Comparison of ENCODE assay signal across 29 mouse cellular contexts in genomic region chr7:113030053-113030752, GRCm38 (mm10).
DNase-seq lines count a peak whose midpoint lies in the region; ATAC-seq and TF ChIP-seq lines count a peak whose summit lies in the region.
"Had no signal": no experiment of that assay in that cellular context is flagged by ENCODE, and none has a peak within 500 bp of the region (broad histone marks: within the 10 kb centered on the region; RNA-seq: fewer than 3 reads in every experiment).

No protein-coding gene starts in this region.

- WGBS in heart, embryonic 10.5 days: 24% methylated on average over 5 of the region's 5 CpGs
- WGBS in lung, embryonic 15.5 days: 29% methylated on average over 5 of the region's 5 CpGs
- WGBS in lung, adult 2 months: 49% methylated on average over 5 of the region's 5 CpGs
- 31% methylated on average over 5 of the region's 5 CpGs for WGBS in intestine, embryonic 15.5 days
- 32% methylated on average over 5 of the region's 5 CpGs for WGBS in stomach, postnatal 0 days

- no peaks in the 10 kb centered on the region for H3K9me3 ChIP-seq in heart, embryonic 10.5 days
- no peaks in the 10 kb centered on the region for H3K9me3 ChIP-seq in lung, embryonic 15.5 days
- no peaks in the 10 kb centered on the region for H3K9me3 ChIP-seq in intestine, embryonic 15.5 days
- H3K9me3 ChIP-seq in stomach, postnatal 0 days (ENCODE audit: control insufficient read depth, low read length): no peaks in the 10 kb centered on the region
- H3K9me3 ChIP-seq: embryonic facial prominence, embryonic 15.5 days; forebrain, embryonic 15.5 days; limb, embryonic 10.5 days; liver, embryonic 15.5 days; megakaryocyte, embryonic 14.5 days; neural tube, embryonic 12.5 days had no signal

- intact Hi-C loops in heart, postnatal 25 days (cut with DNase I): no loop called here

- TF ChIP-seq EP300 in stomach, postnatal 0 days (optimal IDR thresholded peaks at IDR 0.05): no peak

- no peak for TF ChIP-seq POLR2A in lung, adult 2 months (IDR thresholded peaks at IDR 0.05; ENCODE audit: borderline replicate concordance, extremely low read depth, low read depth, low read length)

- H3K9ac ChIP-seq in lung, embryonic 15.5 days: no peak overlapping the region
- no peak overlapping the region; the same call in 1 of the 2 replicates for H3K9ac ChIP-seq in intestine, embryonic 15.5 days
- no peak overlapping the region for H3K9ac ChIP-seq in stomach, postnatal 0 days (ENCODE audit: low read length)
- H3K9ac ChIP-seq: embryonic facial prominence, embryonic 15.5 days; forebrain, embryonic 15.5 days; liver, embryonic 15.5 days; neural tube, embryonic 12.5 days had no signal

- H3K36me3 ChIP-seq in heart, embryonic 10.5 days: no peaks in the 10 kb centered on the region
- H3K36me3 ChIP-seq in lung, embryonic 15.5 days: no peaks in the 10 kb centered on the region
- H3K36me3 ChIP-seq in intestine, embryonic 15.5 days: no peaks in the 10 kb centered on the region
- no peaks in the 10 kb centered on the region for H3K36me3 ChIP-seq in stomach, postnatal 0 days (ENCODE audit: control insufficient read depth, insufficient read depth, low read length)
- H3K36me3 ChIP-seq: embryonic facial prominence, embryonic 15.5 days; forebrain, embryonic 15.5 days; limb, embryonic 10.5 days; liver, embryonic 15.5 days; neural tube, embryonic 12.5 days had no signal

- peak; percentile 82 for DNase-seq in heart, embryonic 10.5 days (ENCODE audit: low spot score)
- no peak for DNase-seq in heart, postnatal 25 days (ENCODE audit: low spot score)
- no peak for DNase-seq in lung, adult 2 months
- DNase-seq in stomach, postnatal 0 days (ENCODE audit: low spot score): peak; percentile 63
- DNase-seq in frontal cortex, adult 2 months (ENCODE audit: extremely low spot score in 1 of 2, low spot score in 1 of 2): no peak
- no peak for DNase-seq in ovary, postnatal 14 days (ENCODE audit: low spot score)
- DNase-seq: adrenal gland, adult 2 months; cerebellum, adult 11-12 months; cerebellum, postnatal 14 days; embryo, embryonic 11 days; gastrocnemius, postnatal 14 days; heart, adult 11 months; kidney, adult 2 months; kidney, postnatal 14 days; liver; lung, postnatal 36 days; midbrain, embryonic 14.5 days; right cerebral cortex, adult 18-20 months; thymus, postnatal 25 days had no signal

- no peak overlapping the region for H3K4me2 ChIP-seq in lung, embryonic 15.5 days
- no peak overlapping the region for H3K4me2 ChIP-seq in intestine, embryonic 15.5 days (replicated peaks)
- H3K4me2 ChIP-seq in stomach, postnatal 0 days (replicated peaks; ENCODE audit: low read depth): no peak overlapping the region
- H3K4me2 ChIP-seq: embryonic facial prominence, embryonic 15.5 days; forebrain, embryonic 15.5 days; liver, embryonic 15.5 days; neural tube, embryonic 12.5 days had no signal

- no peaks in the 10 kb centered on the region for H3K27me3 ChIP-seq in heart, embryonic 10.5 days (ENCODE audit: insufficient read depth, poor library complexity, severe bottlenecking)
- no peaks in the 10 kb centered on the region for H3K27me3 ChIP-seq in lung, embryonic 15.5 days
- no peaks in the 10 kb centered on the region for H3K27me3 ChIP-seq in intestine, embryonic 15.5 days (replicated peaks)
- no peaks in the 10 kb centered on the region for H3K27me3 ChIP-seq in stomach, postnatal 0 days (ENCODE audit: control insufficient read depth, insufficient read depth, low read length)
- H3K27me3 ChIP-seq: embryonic facial prominence, embryonic 15.5 days; forebrain, embryonic 15.5 days; liver, embryonic 15.5 days; megakaryocyte, embryonic 14.5 days; neural tube, embryonic 12.5 days had no signal

- TF ChIP-seq CTCF in lung, adult 2 months (IDR thresholded peaks at IDR 0.05; ENCODE audit: insufficient read depth, low read length): no peak
- TF ChIP-seq CTCF in stomach, postnatal 0 days (IDR thresholded peaks at IDR 0.05; ENCODE audit: low read depth): no peak

- peaks cover 11% of the 10 kb centered on the region for H3K4me1 ChIP-seq in heart, embryonic 10.5 days
- 0 out of 2 replicates have a peak, but pooled peaks cover 4% of the 10 kb centered on the region for H3K4me1 ChIP-seq in lung, embryonic 15.5 days
- no peaks in the 10 kb centered on the region for H3K4me1 ChIP-seq in lung, adult 2 months (ENCODE audit: control insufficient read depth, insufficient read depth, low read length)
- peaks cover 4% of the 10 kb centered on the region; the same call in 1 of the 2 replicates for H3K4me1 ChIP-seq in intestine, embryonic 15.5 days (replicated peaks)
- 0 out of 2 replicates have a peak, but pooled peaks cover 2% of the 10 kb centered on the region for H3K4me1 ChIP-seq in stomach, postnatal 0 days (replicated peaks; ENCODE audit: control insufficient read depth, insufficient read depth)
- H3K4me1 ChIP-seq: embryonic facial prominence, embryonic 15.5 days; forebrain, embryonic 15.5 days; limb, embryonic 10.5 days; liver, embryonic 15.5 days; megakaryocyte, embryonic 14.5 days; neural tube, embryonic 12.5 days had no signal

- H3K27ac ChIP-seq in heart, embryonic 10.5 days: peak overlapping the region; percentile 63
- no peak overlapping the region for H3K27ac ChIP-seq in lung, embryonic 15.5 days
- H3K27ac ChIP-seq in intestine, embryonic 15.5 days: peak overlapping the region; percentile 54
- peak overlapping the region; percentile 69 for H3K27ac ChIP-seq in stomach, postnatal 0 days (replicated peaks)
- H3K27ac ChIP-seq: embryonic facial prominence, embryonic 15.5 days; forebrain, embryonic 15.5 days; limb, embryonic 10.5 days; liver, embryonic 15.5 days; neural tube, embryonic 12.5 days had no signal

- ATAC-seq in lung, embryonic 15.5 days (ENCODE audit: borderline replicate concordance, extremely low read depth, low FRiP score, low TSS enrichment): peak; percentile 70
- ATAC-seq in intestine, embryonic 15.5 days: peak; percentile 96
- peak; percentile 88 for ATAC-seq in stomach, postnatal 0 days (ENCODE audit: low FRiP score, low TSS enrichment)
- ATAC-seq: CD4-positive, CD25-positive, alpha-beta regulatory T cell, adult 4 months; forebrain, embryonic 15.5 days; hindbrain, embryonic 16.5 days had no signal

- no peak overlapping the region for H3K4me3 ChIP-seq in heart, embryonic 10.5 days
- H3K4me3 ChIP-seq in lung, embryonic 15.5 days: no peak overlapping the region
- H3K4me3 ChIP-seq in lung, adult 2 months (replicated peaks; ENCODE audit: extremely low read depth, low read depth, low read length): no peak overlapping the region
- no peak overlapping the region for H3K4me3 ChIP-seq in intestine, embryonic 15.5 days (replicated peaks)
- no peak overlapping the region for H3K4me3 ChIP-seq in stomach, postnatal 0 days (ENCODE audit: low read depth, low read length)
- H3K4me3 ChIP-seq: embryonic facial prominence, embryonic 15.5 days; forebrain, embryonic 15.5 days; limb, embryonic 10.5 days; liver, embryonic 15.5 days; megakaryocyte, embryonic 14.5 days; neural tube, embryonic 12.5 days had no signal

Comparison
In these comparisons a context has a peak if more than half of its experiments do, and no peak if none do; other contexts are left out.
1. DNase-seq: peak in heart, embryonic 10.5 days (single experiment) and stomach, postnatal 0 days (single experiment); none in heart, postnatal 25 days (single experiment), lung, adult 2 months (single experiment), frontal cortex, adult 2 months (0 of 2) and ovary, postnatal 14 days (single experiment).
2. Peak in every context shown above with its lines, with median percentiles within 50 percentile points of each other: ATAC-seq.